Mouse (Mus musculus): ENCODE results near the gene Asb5.

Gene Asb5

DNA sequence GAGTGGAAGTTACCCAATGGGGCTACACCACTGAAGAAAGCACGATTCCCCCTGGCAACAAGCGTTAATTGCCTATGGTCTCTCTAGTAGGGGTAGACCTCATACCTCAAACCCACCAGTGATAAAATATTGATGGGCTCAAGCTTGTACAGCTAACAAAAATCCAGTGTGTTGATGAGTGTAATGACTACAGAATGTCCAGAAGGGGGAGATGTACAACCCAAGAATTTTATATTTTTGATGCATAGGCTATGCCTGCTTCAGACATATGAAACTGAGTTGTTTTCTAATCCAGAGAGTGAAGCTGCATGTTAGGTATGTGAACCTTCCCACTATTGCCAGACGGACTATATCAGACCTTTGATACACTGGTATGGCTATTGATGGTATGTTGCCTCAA is 7.9 kb downstream of the Asb5 start:
- 93% methylated on average over 3 of the region's 3 CpGs for WGBS

GRCm38 (mm10) chr8:54541331-54541730 is 12.0 kb downstream of the Asb5 start:
- WGBS, result 62% methylated on average over 1 of the region's 1 CpGs

DNA sequence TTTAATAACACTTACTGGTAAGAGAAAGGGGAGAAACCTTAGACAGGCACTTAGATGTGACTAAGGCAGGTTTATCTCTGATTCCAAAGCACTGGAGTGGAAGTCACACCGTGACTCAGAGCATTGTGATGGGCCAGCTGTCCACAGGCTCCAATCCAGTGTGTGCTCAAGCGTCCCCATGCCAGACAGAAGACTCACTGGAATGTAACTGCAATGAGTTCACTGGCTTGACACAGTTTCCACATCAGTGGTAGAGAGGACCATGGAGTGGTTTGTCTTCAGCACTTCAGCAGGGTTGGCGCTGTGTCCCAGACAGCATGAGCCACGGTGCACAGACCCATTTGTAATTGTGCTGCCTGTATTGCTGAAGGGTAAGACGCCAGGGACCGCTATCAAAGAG is 19.0 kb downstream of the Asb5 start:
- WGBS, result 74% methylated on average over 6 of the region's 6 CpGs

DNA sequence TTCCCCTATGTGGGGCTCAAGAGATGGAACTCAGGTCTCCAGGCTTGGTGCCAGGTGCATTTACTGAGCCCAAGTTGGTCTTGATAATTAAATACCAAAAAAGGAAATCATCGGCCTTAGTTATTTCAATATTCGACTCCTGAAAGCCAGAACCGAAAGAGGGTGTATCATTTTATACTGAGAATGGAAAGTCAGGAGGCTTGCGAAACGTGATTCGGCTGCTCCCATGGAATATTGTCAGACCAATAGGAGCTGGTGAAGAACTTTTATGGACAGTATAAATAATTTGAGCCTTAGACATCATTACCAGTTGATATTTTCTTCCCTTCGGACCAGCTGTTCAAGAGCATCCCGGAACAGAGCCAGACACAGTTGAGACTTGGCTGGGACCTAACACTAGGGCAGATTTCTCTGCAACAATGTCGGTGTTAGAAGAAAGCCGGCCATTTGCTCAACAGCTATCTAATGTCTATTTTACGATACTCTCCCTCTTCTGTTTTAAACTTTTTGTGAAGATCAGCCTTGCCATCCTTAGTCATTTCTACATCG is 20.7 kb downstream of the Asb5 start:
- WGBS, result 93% methylated on average over 12 of the region's 12 CpGs

GRCm38 (mm10) chr8:54554921-54555320 is 25.5 kb downstream of the Asb5 start:
- whole genome bisulfite sequencing, result 52% methylated on average over 2 of the region's 2 CpGs

DNA sequence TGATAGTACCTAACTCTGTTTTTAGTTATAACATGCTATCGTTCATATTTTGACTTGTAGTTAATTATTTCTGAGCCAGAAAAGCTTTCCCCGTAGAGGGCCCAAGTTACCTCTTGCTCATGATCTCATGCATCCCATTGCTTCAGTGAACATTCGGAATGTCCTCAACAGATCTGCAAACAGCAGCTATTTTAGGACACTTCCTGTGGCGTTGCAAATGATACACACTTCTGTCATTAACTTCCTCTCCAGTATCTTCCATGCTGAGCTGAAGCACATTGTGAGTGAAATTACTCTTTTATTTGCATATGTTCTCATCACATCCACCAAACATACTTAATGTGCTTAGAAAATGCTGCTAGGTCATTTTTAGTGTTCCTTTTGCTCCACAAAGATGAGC is 32.8 kb downstream of the Asb5 start:
- 59% methylated on average over 4 of the region's 4 CpGs for WGBS

DNA sequence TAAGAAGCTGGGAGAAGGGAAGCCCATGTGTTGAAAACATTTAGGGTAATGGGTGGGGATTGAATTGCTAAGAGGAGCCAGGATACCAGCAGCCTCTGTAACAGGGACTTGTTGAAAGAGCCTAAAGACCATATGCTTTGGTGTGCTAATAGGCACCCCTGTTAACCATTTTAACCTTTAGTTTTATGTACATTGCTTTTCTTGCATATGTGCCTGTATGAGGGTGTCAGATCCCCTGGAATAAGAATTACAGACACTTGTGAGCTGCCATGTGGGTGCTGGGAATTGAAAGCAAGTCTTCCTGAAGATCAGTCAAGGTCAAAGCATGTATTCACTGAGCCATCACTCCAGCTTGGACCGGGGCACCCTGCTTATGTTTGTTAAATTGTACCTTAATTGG is 35.8 kb downstream of the Asb5 start:
- 96% methylated on average over 1 of the region's 1 CpGs for WGBS

- 90% methylated on average over 7 of the region's 7 CpGs for WGBS
Observed at GRCm38 (mm10) chr8:54565603-54566260, 36.4 kb downstream of the Asb5 start.

DNA sequence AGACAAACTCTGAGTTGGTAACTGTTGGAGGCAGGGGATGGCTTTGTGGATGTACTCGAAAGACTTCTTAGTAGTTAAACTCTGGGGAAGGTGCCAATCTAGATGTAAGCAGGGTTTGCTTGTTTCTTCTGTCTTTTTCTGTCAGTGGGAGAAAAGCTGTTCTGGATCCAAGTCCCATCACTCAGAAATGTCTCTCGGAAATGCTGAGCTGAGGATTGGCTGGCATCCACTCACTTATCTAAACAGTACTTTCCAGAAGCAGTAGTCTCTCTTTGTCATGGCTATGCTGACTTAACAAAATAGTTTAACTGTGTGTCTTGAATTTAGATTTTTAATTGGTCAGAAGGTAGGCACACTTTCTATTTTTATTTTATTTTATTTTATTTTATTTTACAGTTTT is 37.8 kb downstream of the Asb5 start:
- WGBS, result 26% methylated on average over 2 of the region's 2 CpGs

GRCm38 (mm10) chr8:54570618-54571609 is 41.5 kb downstream of the Asb5 start:
- WGBS, result 71% methylated on average over 15 of the region's 15 CpGs

- WGBS, result 85% methylated on average over 3 of the region's 3 CpGs
Observed at GRCm38 (mm10) chr8:54581436-54581835, 52.1 kb downstream of the Asb5 start.

GRCm38 (mm10) chr8:54582886-54583285 is 53.5 kb downstream of the Asb5 start:
- WGBS, result 53% methylated on average over 1 of the region's 1 CpGs

- WGBS, result 36% methylated on average over 5 of the region's 5 CpGs
Observed at GRCm38 (mm10) chr8:54594634-54595033, 65.3 kb downstream of the Asb5 start.

- 42% methylated on average over 2 of the region's 2 CpGs for WGBS
Observed at GRCm38 (mm10) chr8:54596051-54596450, 66.7 kb downstream of the Asb5 start.

- WGBS, result 48% methylated on average over 2 of the region's 2 CpGs
Observed at GRCm38 (mm10) chr8:54596940-54597339, 67.6 kb downstream of the Asb5 start.

DNA sequence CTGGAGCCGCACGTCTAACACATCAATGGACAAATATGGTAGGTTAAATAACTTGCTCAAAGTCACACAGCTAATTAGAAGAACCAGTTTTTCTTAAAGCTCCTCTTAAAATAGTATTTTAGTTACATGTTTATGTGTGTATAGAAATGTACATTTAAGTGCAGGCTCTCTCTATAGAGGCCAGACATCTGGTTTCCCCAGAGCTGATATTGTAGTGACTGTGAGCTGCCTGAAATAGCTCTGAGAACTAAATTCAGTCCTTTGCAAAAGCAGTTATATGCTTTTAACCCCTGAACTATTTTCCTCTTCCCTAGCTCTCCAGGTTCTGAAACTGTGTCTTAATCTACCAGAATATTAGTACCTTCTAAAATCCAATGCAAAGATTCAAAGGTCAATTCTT is 68.0 kb downstream of the Asb5 start:
- WGBS, result 44% methylated on average over 2 of the region's 2 CpGs

- WGBS, result 17% methylated on average over 21 of the region's 21 CpGs
Observed at GRCm38 (mm10) chr8:54600671-54601251, 71.4 kb downstream of the Asb5 start, which contains the start of gene Spata4. Spata4 (plus strand) TSS chr8:54600781.

GRCm38 (mm10) chr8:54603440-54603839 is 74.1 kb downstream of the Asb5 start:
- WGBS, result 74% methylated on average over 4 of the region's 4 CpGs

DNA sequence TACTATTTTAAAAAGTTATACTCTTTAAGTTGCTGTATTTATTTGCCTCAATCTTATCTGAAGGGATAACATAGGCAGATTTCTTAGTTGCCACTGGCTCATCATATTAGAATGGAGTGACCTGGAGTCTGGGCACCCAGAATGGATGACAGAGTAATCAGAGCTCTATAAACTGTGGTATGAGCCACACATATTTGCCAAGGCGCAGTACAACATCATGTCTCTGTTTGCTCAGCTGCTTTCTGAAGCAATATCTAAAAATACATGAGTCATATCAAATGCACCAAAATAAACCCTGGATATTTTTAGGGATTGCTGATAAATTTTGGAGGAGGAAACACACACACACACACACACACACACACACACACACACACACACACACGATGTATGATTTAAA is 80.0 kb downstream of the Asb5 start:
- 67% methylated on average over 2 of the region's 2 CpGs for WGBS

- WGBS, result 56% methylated on average over 4 of the region's 4 CpGs
Observed at GRCm38 (mm10) chr8:54610238-54610637, 80.9 kb downstream of the Asb5 start.

GRCm38 (mm10) chr8:54616710-54617109 is 87.3 kb downstream of the Asb5 start:
- 89% methylated on average over 17 of the region's 17 CpGs for WGBS

Data from cerebral cortex, adult 2 months (tissue).